Mouse (Mus musculus) cerebellum, postnatal 14 days (tissue): ENCODE data around the gene Rsrc1.

ENCODE experiments used
- DNase-seq, 2 experiments: peaks; one replicate each; pipeline ENCODE4 v3.0.0; 2021; ENCODE audit warnings: mixed read lengths in 2 of 2

Gene Rsrc1

DNA sequence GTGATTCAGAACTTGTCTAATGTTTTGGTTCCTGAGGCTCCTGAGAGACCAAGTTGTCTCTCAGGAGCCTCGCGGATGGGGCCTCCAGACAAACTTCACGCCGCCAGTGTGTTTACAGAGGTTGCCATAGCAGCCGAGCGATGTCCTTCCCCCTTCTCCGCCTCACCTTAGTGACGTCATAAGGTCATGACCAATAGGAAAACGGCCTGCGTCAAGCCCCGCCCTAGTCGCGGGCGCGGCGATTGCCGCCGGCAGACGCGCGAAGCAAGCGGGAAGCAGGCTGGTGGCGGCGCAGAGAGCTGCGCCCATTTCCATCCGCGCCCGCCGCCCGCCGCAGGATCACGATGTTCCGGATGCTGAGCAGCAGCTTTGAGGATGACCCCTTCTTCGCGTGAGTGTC lies 392.7 kb downstream of the Rsrc1 start, which contains the start of gene Mlf1:
Gene Mlf1, plus strand, starts transcription at position 226 of the 400 bp plus-strand sequence.
- DNase-seq, result peak; percentile 96

DNA sequence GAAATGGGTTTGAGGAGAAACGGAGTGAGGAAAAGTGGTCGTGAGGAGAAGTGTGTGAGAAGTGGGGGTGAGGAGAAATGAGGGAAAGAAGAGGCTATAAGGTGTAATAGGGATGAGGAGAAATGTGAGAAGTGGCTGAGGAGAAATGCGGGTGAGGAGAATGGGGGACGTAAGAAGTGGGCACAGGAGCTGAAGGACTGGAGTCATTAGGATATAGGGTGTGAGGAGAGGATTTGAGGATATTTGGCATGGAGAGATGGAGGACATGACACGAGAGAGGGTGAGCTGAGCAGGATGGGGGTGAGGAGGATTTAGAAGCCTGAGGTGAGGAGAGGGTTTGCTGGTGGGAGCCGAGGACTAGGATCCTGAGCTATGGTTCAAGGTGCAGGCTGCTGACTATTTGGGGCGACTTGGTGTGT lies 393.2 kb downstream of the Rsrc1 start:
- no peak for DNase-seq

DNA sequence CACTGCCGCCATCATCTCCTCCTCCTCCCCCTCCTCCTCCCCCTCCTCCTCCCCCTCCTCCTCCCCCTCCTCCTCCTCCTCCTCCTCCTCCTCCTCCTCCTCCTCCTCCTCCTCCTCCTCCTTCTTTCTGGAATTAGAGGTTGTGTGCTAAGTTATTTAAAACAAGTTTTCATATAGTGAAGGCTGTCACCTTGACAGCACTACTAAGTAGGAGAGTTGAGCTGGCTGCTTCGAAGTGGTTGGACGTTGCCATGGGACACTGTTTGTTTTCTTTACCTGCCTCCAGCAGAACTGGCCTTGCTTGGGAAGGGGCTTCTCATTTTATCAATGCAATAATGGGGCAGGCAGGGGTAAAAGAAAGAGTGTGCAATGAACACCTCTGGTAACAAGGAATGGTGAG lies 393.9 kb downstream of the Rsrc1 start, which contains the start of gene Gm17402:
Gene Gm17402, minus strand, starts transcription at position 101 of the 400 bp plus-strand sequence.
- no peak for DNase-seq

DNA sequence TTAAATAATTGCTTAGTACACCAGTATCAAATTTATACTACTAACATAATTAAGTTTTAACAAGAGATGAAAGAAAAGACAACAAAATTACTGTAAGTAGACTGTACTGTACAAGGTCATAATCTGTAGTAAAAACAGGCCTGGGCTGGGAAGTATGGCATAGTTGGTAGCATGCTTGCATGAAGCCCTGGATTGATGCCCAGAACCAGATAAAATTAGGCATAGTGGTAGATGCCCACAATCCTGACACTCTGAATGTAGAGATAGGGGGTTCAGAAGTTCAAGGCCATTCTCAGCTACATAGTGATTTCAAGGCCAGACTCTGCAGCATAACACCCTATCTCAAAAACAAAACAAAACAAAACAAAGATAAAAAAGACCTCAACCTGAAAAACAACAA lies 397.0 kb downstream of the Rsrc1 start:
- no peak for DNase-seq
